Mouse (Mus musculus): ENCODE results near the gene Olfr632.

DNA sequence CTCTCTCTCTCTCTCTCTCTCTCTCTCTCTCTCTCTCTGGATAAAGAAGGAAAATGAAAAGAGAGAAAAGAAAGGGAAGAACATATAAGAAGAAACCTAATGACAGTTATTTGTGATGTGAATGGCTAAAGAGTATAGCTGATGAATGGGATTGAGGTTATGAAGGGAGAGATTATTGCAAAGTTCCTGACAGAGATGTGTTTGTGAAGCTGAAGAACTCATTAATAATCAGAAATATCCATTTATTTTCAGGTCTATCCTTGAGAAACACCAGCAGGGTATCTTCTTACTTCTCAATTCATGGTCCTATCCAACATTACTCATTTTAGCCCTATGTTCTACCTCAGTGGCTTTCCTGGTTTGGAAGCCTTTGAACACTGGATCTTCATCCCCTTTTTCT, 5.6 kb upstream of the Olfr632 start, which contains the start of gene Olfr631:
- TF ChIP-seq CHD2 (IDR thresholded peaks at IDR 0.05; ENCODE audit: low read depth, low read length) (no peak), ZC3H11A (IDR thresholded peaks at IDR 0.05; ENCODE audit: borderline replicate concordance, low read depth, low read length) (no peak), HCFC1 (IDR thresholded peaks at IDR 0.05; ENCODE audit: borderline replicate concordance, insufficient read depth, low read length) (no peak), MAFK (IDR thresholded peaks at IDR 0.05; ENCODE audit: insufficient read depth, low read depth, low read length) (no peak), ZNF384 (IDR thresholded peaks at IDR 0.05; ENCODE audit: low read depth, low read length) (no peak)

All from ES-E14 (cell line).